Mouse (Mus musculus): ENCODE results near the gene Tmprss13. TPM values are rescaled to one million over a fixed set of nuclear protein-coding genes. Genes with fewer than 3 reads are reported as not detected.
A peak's percentile ranks its signal among the peaks of the same experiment; 100 is the strongest.

Gene Tmprss13
- total RNA-seq, 2 experiments from 2014 or later, result 0.26 to 0.56 TPM

GRCm38 (mm10) chr9:45382336-45382735 is 63.4 kb downstream of the Tmprss13 start:
- no peak for DNase-seq

DNA sequence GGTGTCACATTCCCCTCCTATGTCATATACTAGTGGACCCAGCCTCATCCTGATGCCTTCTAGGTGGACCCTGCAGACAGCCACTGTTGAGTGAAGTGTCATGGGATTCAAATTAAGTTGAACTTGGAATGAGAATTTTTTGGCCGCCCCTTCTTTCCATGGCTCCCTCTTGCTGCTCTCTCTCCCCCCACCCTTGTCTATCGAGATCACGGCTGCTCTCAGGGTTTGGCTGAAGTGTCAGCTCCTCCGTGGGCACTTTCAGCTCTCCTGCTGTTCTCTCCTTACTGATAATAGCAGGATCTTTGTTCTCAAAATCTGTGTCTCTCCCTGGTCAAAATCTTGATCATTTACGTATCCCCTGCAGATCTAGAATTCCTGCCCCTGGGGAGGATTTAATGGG is 63.9 kb downstream of the Tmprss13 start:
- DNase-seq, result no peak

DNA sequence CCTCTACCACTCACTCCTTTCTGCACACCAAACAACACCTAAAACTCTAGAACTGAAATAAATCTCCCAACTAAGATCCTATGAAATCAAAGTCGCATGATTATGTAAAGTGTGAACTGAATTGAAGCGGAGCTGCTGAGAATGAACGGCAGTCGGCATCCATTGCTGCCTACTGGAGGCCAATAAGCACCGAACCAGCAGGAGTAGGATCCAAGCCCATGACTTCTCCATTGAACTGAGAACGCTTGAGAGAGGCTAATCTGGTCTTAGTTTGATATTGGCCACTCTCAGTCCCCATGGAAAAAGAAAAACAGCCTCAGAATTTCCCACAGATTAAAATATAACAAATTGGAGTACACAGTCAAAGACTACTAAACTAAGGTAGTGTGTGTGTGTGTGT is 65.0 kb downstream of the Tmprss13 start:
- DNase-seq, result no peak

DNA sequence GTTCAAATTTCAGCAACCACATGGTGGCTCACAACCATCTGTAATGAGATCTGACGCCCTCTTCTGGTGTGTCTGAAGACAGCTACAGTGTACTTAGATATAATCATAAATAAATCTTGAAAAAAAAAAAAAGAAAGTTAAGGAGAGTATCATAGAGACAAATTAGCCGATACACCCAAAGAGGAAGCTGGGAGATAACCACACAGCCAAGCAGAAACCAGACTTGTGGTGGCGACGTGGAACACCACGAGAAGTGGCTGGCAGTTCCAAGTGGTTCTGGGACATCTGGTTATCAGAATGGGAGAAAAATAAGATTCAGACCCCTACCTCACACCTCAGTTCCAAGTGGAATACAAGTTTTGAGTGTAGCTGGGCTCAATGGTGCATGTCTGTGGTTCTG is 67.8 kb downstream of the Tmprss13 start:
- DNase-seq, result no peak

- peak; percentile 71 for DNase-seq
These were observed 69.6 kb downstream of the Tmprss13 start for GRCm38 (mm10) chr9:45388385-45388994.

DNA sequence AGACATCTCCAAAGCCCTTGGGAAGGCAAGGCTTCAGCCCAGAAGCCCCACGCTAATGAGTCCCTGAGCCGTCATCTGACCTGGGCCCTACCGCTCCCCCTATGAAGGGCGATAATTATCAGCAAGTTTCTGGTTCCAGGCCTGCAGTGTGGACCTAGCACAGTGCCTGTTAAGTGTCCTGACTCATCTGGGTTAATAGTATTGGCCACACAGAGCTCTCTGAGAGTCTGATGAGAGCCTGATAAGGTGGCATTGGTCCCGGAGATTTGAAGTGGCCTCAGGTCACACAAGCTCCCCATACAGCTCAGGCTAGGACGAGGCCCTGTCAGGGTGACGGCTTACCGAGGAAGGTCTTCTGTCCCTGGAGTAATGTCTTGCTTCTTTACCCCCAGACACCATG is 70.7 kb downstream of the Tmprss13 start:
- DNase-seq, result no peak

DNA sequence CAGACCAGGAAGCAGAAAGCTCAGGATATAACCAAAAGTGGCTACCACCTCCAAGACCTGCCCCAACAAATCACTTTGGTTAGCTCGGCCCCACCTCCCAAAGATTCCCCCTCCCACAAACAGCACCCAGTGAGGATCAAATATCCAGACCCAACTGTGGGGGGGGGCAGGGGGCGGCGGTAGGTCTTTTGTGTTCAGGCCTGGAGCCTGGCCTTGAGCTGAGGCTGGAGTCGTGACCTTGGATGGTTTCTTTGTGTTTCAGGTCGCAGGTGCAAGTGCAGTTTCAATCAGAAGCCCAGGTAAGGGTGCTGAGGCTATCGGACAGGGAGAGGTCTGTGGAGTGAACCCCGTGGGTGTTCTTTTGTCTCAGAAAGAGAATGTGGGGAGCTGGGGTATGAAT is 72.4 kb downstream of the Tmprss13 start:
- DNase-seq, result no peak

GRCm38 (mm10) chr9:45395218-45395617 is 76.3 kb downstream of the Tmprss13 start:
- DNase-seq, result no peak

GRCm38 (mm10) chr9:45395796-45396195 is 76.9 kb downstream of the Tmprss13 start:
- no peak for DNase-seq

Other genes with a start within 250 kb of the Tmprss13 start
- under 1 TPM; 0.28 to 0.86 TPM for gene Jaml, start 239.9 kb upstream of the Tmprss13 start, total RNA-seq (2021)
- gene Scn2b, start 201.3 kb upstream of the Tmprss13 start, total RNA-seq (2021), result 1 to 10 TPM; 1.7 to 1.9 TPM
- gene Scn4b, start 180.7 kb upstream of the Tmprss13 start, total RNA-seq (2021), result 100 to 1,000 TPM; 202 to 205 TPM
- gene BC049352, start 137.1 kb upstream of the Tmprss13 start, total RNA-seq (2021), result 1 to 10 TPM; 1.7 to 1.9 TPM
- not detected for gene Tmprss4, start 115.0 kb upstream of the Tmprss13 start, total RNA-seq (2021)
- gene Il10ra, start 50.0 kb upstream of the Tmprss13 start, total RNA-seq (2021), result under 1 TPM; 0.56 to 0.74 TPM
- gene Fxyd6, start 51.1 kb downstream of the Tmprss13 start, total RNA-seq (2021), result 10 to 100 TPM; 27.5 to 31.2 TPM
- 1 to 10 TPM; 1.4 to 2.0 TPM for gene Fxyd2, start 80.6 kb downstream of the Tmprss13 start, total RNA-seq (2021)
- gene Dscaml1, start 107.5 kb downstream of the Tmprss13 start, total RNA-seq (2021), result not detected

Data from gastrocnemius, postnatal 25 days (tissue).